Mouse (Mus musculus) thymus, adult 2 months (tissue): ENCODE measurements around the gene Ubxn4.

ENCODE experiments used
- CTCF ChIP-seq: fragments of 200-500 bp; IDR thresholded peaks from 2 replicates; pipeline ENCODE4 v1.5.1; 2012; ENCODE audit warnings: mild to moderate bottlenecking, control low read depth, low read length, moderate library complexity, borderline replicate concordance; ENCODE audit not compliant: control insufficient read depth, poor library complexity, insufficient read depth; ENCODE audit errors: extremely low read depth
- POLR2A ChIP-seq: fragments of 200-500 bp; IDR thresholded peaks from 2 replicates; pipeline ENCODE4 v1.6.1; 2012; ENCODE audit warnings: mild to moderate bottlenecking, low read length, control low read depth, moderate library complexity; ENCODE audit not compliant: control insufficient read depth, poor library complexity, insufficient read depth; ENCODE audit errors: extremely low read depth

GRCm38 (mm10) chr1:128221886-128222285 is 21.9 kb upstream of the Ubxn4 start:
- no peak for TF ChIP-seq CTCF
- TF ChIP-seq POLR2A = no peak
